Mouse (Mus musculus) frontal cortex, adult 2 months (tissue): ENCODE measurements around the gene Klk1b3. TPM values are rescaled to one million over a fixed set of nuclear protein-coding genes. Genes with fewer than 3 reads are reported as not detected.
"Not testable (repeated sequence)": the region's sequence is repeated elsewhere in the genome, so short reads cannot be mapped to it uniquely, and the experiment has no call there.

ENCODE experiments used
- DNase-seq, 2 experiments: peaks; one replicate each; pipeline ENCODE4 v3.0.0; 2022; ENCODE audit warnings: low spot score in 1 of 2; ENCODE audit errors: extremely low spot score in 1 of 2
- polyA plus RNA-seq: library from polyadenylated mRNA; depleted of rRNA; stranded (reverse); fragments of >200 nt; gene quantifications from 2 replicates; pipeline ENCODE4 v1.2.3, GENCODE M21; 2012; rRNA removed

Klk1b3 gene
- polyA plus RNA-seq, 1 experiment, result not detected

DNA sequence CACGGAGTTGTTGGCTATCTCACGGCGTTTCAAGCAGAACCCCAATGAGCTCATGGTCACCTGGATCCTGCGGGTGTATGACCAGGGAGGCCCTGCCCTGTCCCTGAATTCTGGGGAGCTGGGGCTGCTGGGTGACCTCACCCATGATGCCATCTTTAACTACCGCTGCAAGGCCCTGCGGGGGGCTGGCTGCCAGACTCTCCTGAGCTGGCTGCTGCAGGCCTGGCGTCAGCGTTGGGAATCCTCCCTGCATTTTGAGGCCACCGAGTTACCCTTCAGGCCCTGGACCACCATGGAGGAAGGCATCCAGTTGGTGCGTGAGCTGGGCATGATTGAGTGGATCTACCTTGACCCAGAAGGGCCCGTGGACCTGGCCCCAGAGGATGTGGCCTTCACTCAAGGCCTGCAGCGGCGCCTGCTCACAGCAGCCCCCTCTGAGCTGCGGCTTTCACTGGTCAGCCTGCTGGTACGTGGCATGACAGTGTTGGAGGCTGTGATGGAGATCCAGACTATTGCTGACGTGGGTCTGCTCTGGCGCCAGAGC lies 52.8 kb downstream of the Klk1b3 start:
- DNase-seq, result not testable (repeated sequence)

Other genes starting within 250 kb of the Klk1b3 start
- not detected in 2 replicates for gene Klk1b8, start 247.5 kb upstream of the Klk1b3 start, polyA plus RNA-seq
- not detected in 2 replicates for gene Klk1b1, start 231.4 kb upstream of the Klk1b3 start, polyA plus RNA-seq
- gene Klk1b9, start 222.1 kb upstream of the Klk1b3 start, polyA plus RNA-seq, result not detected in 2 replicates
- not detected in 2 replicates for gene Klk1b11, start 202.3 kb upstream of the Klk1b3 start, polyA plus RNA-seq
- not detected in 2 replicates for gene Klk1b26, start 186.0 kb upstream of the Klk1b3 start, polyA plus RNA-seq
- gene Klk1b27, start 145.9 kb upstream of the Klk1b3 start, polyA plus RNA-seq, result 0.18 TPM in 1 of 2 replicates, not detected in the other
- not detected in 2 replicates for gene Klk1b21, start 95.9 kb upstream of the Klk1b3 start, polyA plus RNA-seq
- not detected in 2 replicates for gene Klk1b22, start 85.5 kb upstream of the Klk1b3 start, polyA plus RNA-seq
- not detected in 2 replicates for gene Klk1b16, start 61.4 kb upstream of the Klk1b3 start, polyA plus RNA-seq
- not detected in 2 replicates for gene Klk1b24, start 10.0 kb upstream of the Klk1b3 start, polyA plus RNA-seq
- gene Klk1b4, start 9.2 kb downstream of the Klk1b3 start, polyA plus RNA-seq, result not detected in 2 replicates
- gene Klk1b5, start 17.8 kb downstream of the Klk1b3 start, polyA plus RNA-seq, result not detected in 2 replicates
- gene Klk1, start 27.2 kb downstream of the Klk1b3 start, polyA plus RNA-seq, result 0.25 TPM in 1 of 2 replicates, not detected in the other
- not detected in 2 replicates for gene Gm36864, start 38.0 kb downstream of the Klk1b3 start, polyA plus RNA-seq
- gene 1700028J19Rik, start 48.5 kb downstream of the Klk1b3 start, polyA plus RNA-seq, result 2.1 TPM in 2 replicates
- 114 and 118 TPM in 2 replicates for gene 2410002F23Rik, start 48.5 kb downstream of the Klk1b3 start, polyA plus RNA-seq
- not detected in 2 replicates for gene Acp4, start 59.2 kb downstream of the Klk1b3 start, polyA plus RNA-seq
- gene Gm15517, start 63.3 kb downstream of the Klk1b3 start, polyA plus RNA-seq, result 0.82 and 0.99 TPM in 2 replicates
- 4.8 and 5.4 TPM in 2 replicates for gene Clec11a, start 108.7 kb downstream of the Klk1b3 start, polyA plus RNA-seq
- 130 and 138 TPM in 2 replicates for gene Shank1, start 112.1 kb downstream of the Klk1b3 start, polyA plus RNA-seq
- 56.7 and 57.0 TPM in 2 replicates for gene Syt3, start 185.9 kb downstream of the Klk1b3 start, polyA plus RNA-seq
- gene 1700008O03Rik, start 187.6 kb downstream of the Klk1b3 start, polyA plus RNA-seq, result 3.7 and 3.8 TPM in 2 replicates
- gene Lrrc4b, start 230.8 kb downstream of the Klk1b3 start, polyA plus RNA-seq, result 230 and 247 TPM in 2 replicates